Mouse (Mus musculus): ENCODE measurements at regions not wholly inside any gene's neighbourhood (a gene's known extent, or its start where the extent isn't known, plus 50 kb on each side); places are given as distances from the start of the nearest gene placed in this dataset.

GRCm38 (mm10) chr13:94004417-94004816 is 53.2 kb upstream of the Lhfpl2 start:
- intact Hi-C loops (cut with DNase I), result no loop called here
- TF ChIP-seq EP300 (IDR thresholded peaks at IDR 0.05; ENCODE audit: insufficient read depth, low read depth, low read length), result no peak
- no peak for TF ChIP-seq POLR2A (IDR thresholded peaks at IDR 0.05; ENCODE audit: insufficient read depth, low read depth, low read length)
- no peak for TF ChIP-seq CTCF (IDR thresholded peaks at IDR 0.05)
- Histone ChIP-seq H3K4me3 (no peak overlapping the region), H3K9ac (ENCODE audit: low read depth, low read length) (no peak overlapping the region), H3K27ac (no peak overlapping the region), H3K4me1 (ENCODE audit: control insufficient read depth, insufficient read depth, low read length) (no peaks in the 10 kb centered on the region), H3K79me2 (replicated peaks; ENCODE audit: control insufficient read depth, insufficient read depth, low read length) (no peaks in the 10 kb centered on the region), H3K36me3 (ENCODE audit: control insufficient read depth, insufficient read depth, low read length) (no peaks in the 10 kb centered on the region), H3K27me3 (ENCODE audit: control insufficient read depth, insufficient read depth, low read length) (no peaks in the 10 kb centered on the region)
- DNase-seq, result no peak
- 84% methylated on average over 3 of the region's 3 CpGs for WGBS

- no peaks in the 10 kb centered on the region for H3K4me1 ChIP-seq (ENCODE audit: control insufficient read depth, insufficient read depth, low read length)
- DNase-seq, result no peak
- H3K27ac ChIP-seq, result no peak overlapping the region
- no peak overlapping the region for H3K9ac ChIP-seq (ENCODE audit: low read depth, low read length)
- H3K27me3 ChIP-seq (ENCODE audit: control insufficient read depth, insufficient read depth, low read length), result no peaks in the 10 kb centered on the region
- TF ChIP-seq EP300 (IDR thresholded peaks at IDR 0.05; ENCODE audit: insufficient read depth, low read depth, low read length) (no peak), POLR2A (IDR thresholded peaks at IDR 0.05; ENCODE audit: insufficient read depth, low read depth, low read length) (no peak), CTCF (IDR thresholded peaks at IDR 0.05) (no peak)
- WGBS, result 88% methylated on average over 3 of the region's 3 CpGs
- no peaks in the 10 kb centered on the region for H3K36me3 ChIP-seq (ENCODE audit: control insufficient read depth, insufficient read depth, low read length)
- no peaks in the 10 kb centered on the region for H3K79me2 ChIP-seq (replicated peaks; ENCODE audit: control insufficient read depth, insufficient read depth, low read length)
- intact Hi-C loops (cut with DNase I), result no loop called here
- H3K4me3 ChIP-seq, result no peak overlapping the region
These were observed 51.7 kb upstream of the Lhfpl2 start for GRCm38 (mm10) chr13:94005880-94006279.
